Mouse (Mus musculus) liver, embryonic 11.5 days (tissue): ENCODE results near the gene Igf2bp1. TPM values are rescaled to one million over a fixed set of nuclear protein-coding genes. Genes with fewer than 3 reads are reported as not detected.

Experiments
- ATAC-seq: fragments of 200-750 bp; cut with Nextera tagmentation; replicated peaks from 2 replicates; pipeline ENCODE4 v1.8.0; 2017; ENCODE audit warnings: moderate number of reproducible peaks, mild to moderate bottlenecking, moderate TSS enrichment, moderate library complexity; ENCODE audit not compliant: low FRiP score
- DNase-seq: peaks from one replicate; pipeline ENCODE4 v3.0.0-alpha.2; 2017; ENCODE audit warnings: low spot score
- H3K27ac ChIP-seq: fragments of 300-500 bp; sonication (generic); 2 replicates; pipeline ENCODE4 v1.5.1; 2014; ENCODE audit warnings: mild to moderate bottlenecking, low read depth, low read length, control low read depth
- H3K27me3 ChIP-seq: fragments of 300-500 bp; sonication (generic); replicated peaks from 2 replicates; pipeline ENCODE4 v1.6.1; 2014; ENCODE audit warnings: low read length, mixed read lengths; ENCODE audit not compliant: control insufficient read depth, insufficient read depth
- H3K36me3 ChIP-seq: fragments of 300-500 bp; sonication (generic); 2 replicates; pipeline ENCODE4 v1.6.1; 2014; ENCODE audit warnings: mild to moderate bottlenecking, low read length, moderate library complexity, mixed read lengths; ENCODE audit not compliant: control insufficient read depth, insufficient read depth
- H3K4me1 ChIP-seq: fragments of 300-500 bp; sonication (generic); replicated peaks from 2 replicates; pipeline ENCODE4 v1.6.1; 2014; ENCODE audit warnings: low read length, mixed read lengths; ENCODE audit not compliant: control insufficient read depth, insufficient read depth
- H3K4me2 ChIP-seq: fragments of 300-500 bp; sonication (generic); 2 replicates; pipeline ENCODE4 v1.6.1; 2014; ENCODE audit warnings: mild to moderate bottlenecking, control low read depth, moderate library complexity
- H3K4me3 ChIP-seq: fragments of 300-500 bp; sonication (generic); 2 replicates; pipeline ENCODE4 v1.5.1; 2014; ENCODE audit warnings: low read depth, low read length, control low read depth
- H3K9ac ChIP-seq: fragments of 300-500 bp; sonication (generic); 2 replicates; pipeline ENCODE4 v1.6.1; 2014; ENCODE audit warnings: low read depth, low read length, control low read depth
- H3K9me3 ChIP-seq: fragments of 300-500 bp; sonication (generic); 2 replicates; pipeline ENCODE4 v1.6.1; 2016; ENCODE audit warnings: low read length, inconsistent platforms, mixed read lengths; ENCODE audit not compliant: control insufficient read depth
- WGBS: fragments of 180-500 bp; shearing (Covaris S2); extraction: QIAGEN DNeasy Blood & Tissue Kit; methylation state at CpG from one replicate; pipeline ENCODE4 v1.1.7; 2014; 5-methylcytosine and 5-hydroxymethylcytosine counted together
- polyA plus RNA-seq: library from polyadenylated mRNA; unstranded; fragments of >200 nt; fragmentation: Nextera tagmentation; extraction: Ambion mirVana; gene quantifications from 2 replicates; pipeline ENCODE4 v1.2.1, GENCODE M21; 2014

Igf2bp1 gene
- polyA plus RNA-seq, 1 experiment from 2014 or later = 56.0 TPM

GRCm38 (mm10) chr11:95987854-95988447 lies 17.8 kb downstream of the Igf2bp1 start:
- peak overlapping the region; percentile 26 for H3K4me2 ChIP-seq
- DNase-seq (no peak), ATAC-seq (peak; percentile 79)
- WGBS = 61% methylated on average over 6 of the region's 6 CpGs
- peaks cover 65% of the 10 kb centered on the region for H3K4me1 ChIP-seq
- H3K9ac ChIP-seq = peak overlapping the region; percentile 50
- peak overlapping the region; percentile 67 for H3K27ac ChIP-seq
- no peak overlapping the region for H3K4me3 ChIP-seq
- no peaks in the 10 kb centered on the region; the same call in 1 of the 2 replicates for H3K36me3 ChIP-seq
- H3K27me3 ChIP-seq = no peaks in the 10 kb centered on the region
- H3K9me3 ChIP-seq = no peaks in the 10 kb centered on the region

GRCm38 (mm10) chr11:95982475-95982874 lies 23.3 kb downstream of the Igf2bp1 start:
- Histone ChIP-seq H3K4me1 (peaks cover 31% of the 10 kb centered on the region), H3K9me3 (no peaks in the 10 kb centered on the region), H3K4me3 (no peak overlapping the region), H3K36me3 (peaks cover 11% of the 10 kb centered on the region), H3K9ac (no peak overlapping the region), H3K27ac (peak overlapping the region; percentile 47), H3K27me3 (no peaks in the 10 kb centered on the region), H3K4me2 (peak overlapping the region; percentile 37)
- 0 out of 2 replicates have a peak, but pooled peaks have one; percentile 4 for ATAC-seq
- 55% methylated on average over 1 of the region's 1 CpGs for WGBS
- DNase-seq = no peak

GRCm38 (mm10) chr11:95981804-95982203 lies 23.9 kb downstream of the Igf2bp1 start:
- peak overlapping the region; percentile 37 for H3K4me2 ChIP-seq
- ATAC-seq = peak; percentile 81
- 36% methylated on average over 12 of the region's 12 CpGs for WGBS
- no peaks in the 10 kb centered on the region for H3K9me3 ChIP-seq
- DNase-seq = no peak
- peaks cover 12% of the 10 kb centered on the region for H3K36me3 ChIP-seq
- H3K9ac ChIP-seq = 0 out of 2 replicates have a peak overlapping the region, but pooled peaks have one; percentile 5
- peak overlapping the region; percentile 47 for H3K27ac ChIP-seq
- H3K4me3 ChIP-seq = no peak overlapping the region
- H3K27me3 ChIP-seq = no peaks in the 10 kb centered on the region
- peaks cover 31% of the 10 kb centered on the region for H3K4me1 ChIP-seq

GRCm38 (mm10) chr11:95980762-95981418 lies 24.9 kb downstream of the Igf2bp1 start:
- DNase-seq = no peak
- H3K36me3 ChIP-seq = peaks cover 21% of the 10 kb centered on the region
- peak; percentile 59; the same call in 1 of the 2 replicates for ATAC-seq
- H3K4me2 ChIP-seq = no peak overlapping the region
- H3K27ac ChIP-seq = no peak overlapping the region
- WGBS = 72% methylated on average over 8 of the region's 8 CpGs
- peaks cover 31% of the 10 kb centered on the region for H3K4me1 ChIP-seq
- no peak overlapping the region for H3K9ac ChIP-seq
- H3K27me3 ChIP-seq = no peaks in the 10 kb centered on the region
- H3K9me3 ChIP-seq = no peaks in the 10 kb centered on the region
- no peak overlapping the region for H3K4me3 ChIP-seq

GRCm38 (mm10) chr11:95978487-95978886 lies 27.3 kb downstream of the Igf2bp1 start:
- Histone ChIP-seq H3K9ac (no peak overlapping the region), H3K27me3 (no peaks in the 10 kb centered on the region), H3K36me3 (peaks cover 32% of the 10 kb centered on the region), H3K27ac (no peak overlapping the region), H3K4me3 (no peak overlapping the region), H3K9me3 (no peaks in the 10 kb centered on the region), H3K4me2 (no peak overlapping the region), H3K4me1 (peaks cover 25% of the 10 kb centered on the region)
- ATAC-seq = no peak
- whole genome bisulfite sequencing = 86% methylated on average over 3 of the region's 3 CpGs
- no peak for DNase-seq

- WGBS = 88% methylated on average over 2 of the region's 2 CpGs
Measured at GRCm38 (mm10) chr11:95976290-95976689, 29.4 kb downstream of the Igf2bp1 start.

GRCm38 (mm10) chr11:95975694-95976093 lies 30.0 kb downstream of the Igf2bp1 start:
- ATAC-seq (no peak), DNase-seq (no peak)
- WGBS = 87% methylated on average over 5 of the region's 5 CpGs
- H3K9me3 ChIP-seq = no peaks in the 10 kb centered on the region
- no peak overlapping the region for H3K4me3 ChIP-seq
- no peaks in the 10 kb centered on the region for H3K4me1 ChIP-seq
- H3K27me3 ChIP-seq = no peaks in the 10 kb centered on the region
- H3K9ac ChIP-seq = no peak overlapping the region
- peaks cover 41% of the 10 kb centered on the region for H3K36me3 ChIP-seq
- H3K4me2 ChIP-seq = no peak overlapping the region
- H3K27ac ChIP-seq = no peak overlapping the region

More at GRCm38 (mm10) chr11:95976290-95976689, 29.4 kb downstream of the Igf2bp1 start:
- H3K27ac ChIP-seq = no peak overlapping the region
- no peak for DNase-seq
- H3K4me2 ChIP-seq = no peak overlapping the region
- H3K9ac ChIP-seq = no peak overlapping the region
- no peak for ATAC-seq
- peaks cover 3% of the 10 kb centered on the region for H3K4me1 ChIP-seq
- H3K9me3 ChIP-seq = no peaks in the 10 kb centered on the region
- no peak overlapping the region for H3K4me3 ChIP-seq
- no peaks in the 10 kb centered on the region for H3K27me3 ChIP-seq
- H3K36me3 ChIP-seq = peaks cover 38% of the 10 kb centered on the region

GRCm38 (mm10) chr11:95973187-95973586 lies 32.6 kb downstream of the Igf2bp1 start:
- H3K9me3 ChIP-seq = no peaks in the 10 kb centered on the region
- H3K4me2 ChIP-seq = no peak overlapping the region
- peaks cover 60% of the 10 kb centered on the region for H3K36me3 ChIP-seq
- ATAC-seq (no peak), DNase-seq (no peak)
- 78% methylated on average over 6 of the region's 6 CpGs for WGBS
- H3K27me3 ChIP-seq = no peaks in the 10 kb centered on the region
- H3K4me3 ChIP-seq = no peak overlapping the region
- H3K9ac ChIP-seq = no peak overlapping the region
- H3K4me1 ChIP-seq = no peaks in the 10 kb centered on the region
- no peak overlapping the region for H3K27ac ChIP-seq

- Histone ChIP-seq H3K36me3 (peaks cover 53% of the 10 kb centered on the region), H3K9me3 (no peaks in the 10 kb centered on the region), H3K27ac (no peak overlapping the region), H3K4me2 (no peak overlapping the region), H3K9ac (no peak overlapping the region), H3K4me1 (no peaks in the 10 kb centered on the region), H3K4me3 (no peak overlapping the region), H3K27me3 (no peaks in the 10 kb centered on the region)
- no peak for ATAC-seq
- WGBS = 77% methylated on average over 7 of the region's 7 CpGs
- no peak for DNase-seq
Measured at GRCm38 (mm10) chr11:95963304-95963703, 42.4 kb downstream of the Igf2bp1 start.
